Mouse (Mus musculus) heart, embryonic 11.5 days (tissue): ENCODE data around the gene Fcrla. TPM values are rescaled to one million over a fixed set of nuclear protein-coding genes. Genes with fewer than 3 reads are reported as not detected.
"Not testable (repeated sequence)": the region's sequence is repeated elsewhere in the genome, so short reads cannot be mapped to it uniquely, and the experiment has no call there.

Source experiments
- ATAC-seq: fragments of 200-750 bp; cut with Nextera tagmentation; replicated peaks from 2 replicates; pipeline ENCODE4 v1.8.0; 2017; ENCODE audit warnings: moderate library complexity; ENCODE audit not compliant: insufficient number of reproducible peaks, low FRiP score, low TSS enrichment
- H3K27ac ChIP-seq: fragments of 300-500 bp; sonication (generic); 2 replicates; pipeline ENCODE4 v1.5.1; 2014; ENCODE audit warnings: mild to moderate bottlenecking, low read depth, low read length
- H3K27me3 ChIP-seq: fragments of 300-500 bp; sonication (generic); 2 replicates; pipeline ENCODE4 v1.6.1; 2014; ENCODE audit warnings: mild to moderate bottlenecking, low read length, mixed read lengths; ENCODE audit not compliant: control insufficient read depth, insufficient read depth
- H3K36me3 ChIP-seq: fragments of 300-500 bp; sonication (generic); 2 replicates; pipeline ENCODE4 v1.6.1; 2014; ENCODE audit warnings: mild to moderate bottlenecking, low read length, moderate library complexity, mixed read lengths; ENCODE audit not compliant: control insufficient read depth, insufficient read depth
- H3K4me1 ChIP-seq: fragments of 300-500 bp; sonication (generic); 2 replicates; pipeline ENCODE4 v1.6.1; 2014; ENCODE audit warnings: low read length; ENCODE audit not compliant: control insufficient read depth, insufficient read depth
- H3K4me2 ChIP-seq: fragments of 300-500 bp; sonication (generic); 2 replicates; pipeline ENCODE4 v1.6.1; 2014; ENCODE audit warnings: mild to moderate bottlenecking, moderate library complexity
- H3K4me3 ChIP-seq: fragments of 300-500 bp; sonication (generic); 2 replicates; pipeline ENCODE4 v1.5.1; 2014; ENCODE audit warnings: low read depth, low read length
- H3K9ac ChIP-seq: fragments of 300-500 bp; sonication (generic); 2 replicates; pipeline ENCODE4 v1.6.1; 2014; ENCODE audit warnings: mild to moderate bottlenecking, low read depth, low read length, moderate library complexity
- H3K9me3 ChIP-seq: fragments of 300-500 bp; sonication (generic); replicated peaks from 2 replicates; pipeline ENCODE4 v1.6.1; 2016; ENCODE audit warnings: low read length; ENCODE audit not compliant: control insufficient read depth
- WGBS: fragments of 180-500 bp; shearing (Covaris S2); extraction: QIAGEN DNeasy Blood & Tissue Kit; methylation state at CpG from one replicate; pipeline ENCODE4 v1.1.7; 2014; ENCODE audit not compliant: insufficient replicate concordance; 5-methylcytosine and 5-hydroxymethylcytosine counted together
- polyA plus RNA-seq: library from polyadenylated mRNA; unstranded; fragments of >200 nt; fragmentation: Nextera tagmentation; extraction: Ambion mirVana; gene quantifications from 2 replicates; pipeline ENCODE4 v1.2.1, GENCODE M21; 2014

Gene Fcrla
- polyA plus RNA-seq, 1 experiment from 2014 or later, result 0.36 TPM

DNA sequence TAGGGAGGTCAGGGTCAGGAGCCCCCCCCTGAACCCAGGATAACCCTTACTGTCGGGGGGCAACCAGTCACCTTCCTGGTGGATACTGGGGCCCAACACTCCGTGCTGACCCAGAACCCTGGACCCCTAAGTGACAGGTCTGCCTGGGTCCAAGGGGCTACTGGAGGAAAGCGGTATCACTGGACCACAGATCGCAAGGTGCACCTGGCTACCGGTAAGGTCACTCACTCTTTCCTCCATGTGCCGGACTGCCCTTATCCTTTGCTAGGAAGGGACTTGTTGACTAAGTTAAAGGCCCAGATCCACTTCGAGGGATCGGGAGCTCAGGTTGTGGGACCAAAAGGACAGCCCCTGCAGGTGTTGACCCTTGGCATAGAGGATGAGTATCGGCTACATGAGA is 16.8 kb upstream of the Fcrla start:
- not testable (repeated sequence) for H3K4me1 ChIP-seq, ATAC-seq
- 90% methylated on average over 9 of the region's 9 CpGs for WGBS

GRCm38 (mm10) chr1:170939255-170939654 is 11.9 kb upstream of the Fcrla start:
- H3K4me1 ChIP-seq, result no peaks in the 10 kb centered on the region
- no peak overlapping the region for H3K4me2 ChIP-seq
- H3K4me3 ChIP-seq, result no peak overlapping the region
- 83% methylated on average over 12 of the region's 12 CpGs for WGBS
- no peaks in the 10 kb centered on the region for H3K27me3 ChIP-seq
- no peaks in the 10 kb centered on the region for H3K36me3 ChIP-seq
- ATAC-seq, result no peak
- no peak overlapping the region for H3K27ac ChIP-seq
- H3K9ac ChIP-seq, result no peak overlapping the region
- peaks cover 3% of the 10 kb centered on the region; the same call in 1 of the 2 replicates for H3K9me3 ChIP-seq

More for the DNA sequence above, 16.8 kb upstream of the Fcrla start:
- not testable (repeated sequence) for H3K4me2 ChIP-seq, H3K9me3 ChIP-seq, H3K36me3 ChIP-seq, H3K27ac ChIP-seq, H3K4me3 ChIP-seq, H3K9ac ChIP-seq, H3K27me3 ChIP-seq

- Histone ChIP-seq H3K4me2 (no peak overlapping the region), H3K27me3 (no peaks in the 10 kb centered on the region), H3K4me1 (no peaks in the 10 kb centered on the region), H3K9ac (no peak overlapping the region), H3K27ac (no peak overlapping the region), H3K36me3 (no peaks in the 10 kb centered on the region), H3K4me3 (no peak overlapping the region), H3K9me3 (no peaks in the 10 kb centered on the region)
- no peak for ATAC-seq
- 59% methylated on average over 2 of the region's 2 CpGs for WGBS
Measured at GRCm38 (mm10) chr1:170934383-170934782, 7.0 kb upstream of the Fcrla start.

DNA sequence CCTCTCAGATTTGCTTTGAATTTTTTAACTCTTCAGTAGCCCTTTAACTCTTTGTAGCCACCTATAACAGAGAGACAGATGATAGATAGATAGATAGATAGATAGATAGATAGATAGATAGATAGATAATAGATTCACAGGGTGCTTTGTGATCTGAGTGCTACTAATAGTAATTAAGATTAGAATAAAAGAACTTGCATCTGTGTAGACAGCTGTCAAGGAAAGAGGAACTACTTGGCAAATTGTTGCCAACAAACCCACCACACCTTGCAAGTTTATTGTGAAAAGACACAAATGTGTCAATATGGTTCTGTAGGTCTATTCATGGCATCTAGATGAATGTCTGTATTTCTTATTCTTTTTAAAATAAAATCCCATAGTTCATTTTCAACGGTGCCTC is 6.6 kb upstream of the Fcrla start:
- no peak for ATAC-seq
- no peaks in the 10 kb centered on the region for H3K9me3 ChIP-seq
- H3K27ac ChIP-seq, result no peak overlapping the region
- no peak overlapping the region for H3K4me3 ChIP-seq
- no peak overlapping the region for H3K9ac ChIP-seq
- H3K36me3 ChIP-seq, result no peaks in the 10 kb centered on the region
- no peak overlapping the region for H3K4me2 ChIP-seq
- no peaks in the 10 kb centered on the region for H3K27me3 ChIP-seq
- H3K4me1 ChIP-seq, result no peaks in the 10 kb centered on the region
- 68% methylated on average over 1 of the region's 1 CpGs for WGBS

- no peak overlapping the region for H3K4me2 ChIP-seq
- ATAC-seq, result no peak
- H3K9ac ChIP-seq, result no peak overlapping the region
- 71% methylated on average over 6 of the region's 6 CpGs for WGBS
- H3K4me1 ChIP-seq, result no peaks in the 10 kb centered on the region
- no peaks in the 10 kb centered on the region for H3K36me3 ChIP-seq
- no peak overlapping the region for H3K27ac ChIP-seq
- H3K27me3 ChIP-seq, result no peaks in the 10 kb centered on the region
- no peak overlapping the region for H3K4me3 ChIP-seq
- H3K9me3 ChIP-seq, result no peaks in the 10 kb centered on the region
Measured at GRCm38 (mm10) chr1:170933386-170933920, 6.1 kb upstream of the Fcrla start.

GRCm38 (mm10) chr1:170932043-170932442 is 4.7 kb upstream of the Fcrla start:
- Histone ChIP-seq H3K4me2 (no peak overlapping the region), H3K27me3 (no peaks in the 10 kb centered on the region), H3K4me1 (no peaks in the 10 kb centered on the region), H3K9me3 (no peaks in the 10 kb centered on the region), H3K9ac (no peak overlapping the region), H3K27ac (no peak overlapping the region), H3K4me3 (no peak overlapping the region), H3K36me3 (no peaks in the 10 kb centered on the region)
- WGBS, result 76% methylated on average over 3 of the region's 3 CpGs
- no peak for ATAC-seq

- H3K27ac ChIP-seq, result no peak overlapping the region
- H3K4me2 ChIP-seq, result no peak overlapping the region
- H3K4me1 ChIP-seq, result no peaks in the 10 kb centered on the region
- H3K36me3 ChIP-seq, result no peaks in the 10 kb centered on the region
- no peak for ATAC-seq
- no peaks in the 10 kb centered on the region for H3K9me3 ChIP-seq
- H3K9ac ChIP-seq, result no peak overlapping the region
- WGBS, result 82% methylated on average over 4 of the region's 4 CpGs
- H3K4me3 ChIP-seq, result no peak overlapping the region
- H3K27me3 ChIP-seq, result no peaks in the 10 kb centered on the region
Measured at GRCm38 (mm10) chr1:170929245-170929644, 1.9 kb upstream of the Fcrla start.

DNA sequence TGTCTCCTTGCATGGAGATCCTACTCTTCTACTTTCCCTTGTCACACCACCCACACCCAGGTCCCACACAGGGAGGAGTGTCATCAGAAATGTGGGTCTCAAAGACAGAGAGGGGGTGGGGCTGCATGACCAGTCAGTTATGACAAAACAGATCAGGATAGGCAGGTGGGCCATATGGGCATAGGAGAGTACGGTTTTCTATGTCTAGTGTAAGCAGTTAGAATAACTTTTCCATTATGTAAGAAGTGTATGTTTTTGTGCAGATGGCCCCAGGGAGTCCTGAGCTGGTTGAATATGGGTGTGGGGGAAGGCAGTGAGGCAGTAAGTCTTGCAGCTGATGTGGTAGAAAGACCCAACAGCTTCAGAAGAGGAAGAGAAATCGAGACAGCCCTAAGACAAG is 1.1 kb upstream of the Fcrla start:
- no peaks in the 10 kb centered on the region for H3K9me3 ChIP-seq
- WGBS, result 65% methylated on average over 2 of the region's 2 CpGs
- ATAC-seq, result no peak

DNA sequence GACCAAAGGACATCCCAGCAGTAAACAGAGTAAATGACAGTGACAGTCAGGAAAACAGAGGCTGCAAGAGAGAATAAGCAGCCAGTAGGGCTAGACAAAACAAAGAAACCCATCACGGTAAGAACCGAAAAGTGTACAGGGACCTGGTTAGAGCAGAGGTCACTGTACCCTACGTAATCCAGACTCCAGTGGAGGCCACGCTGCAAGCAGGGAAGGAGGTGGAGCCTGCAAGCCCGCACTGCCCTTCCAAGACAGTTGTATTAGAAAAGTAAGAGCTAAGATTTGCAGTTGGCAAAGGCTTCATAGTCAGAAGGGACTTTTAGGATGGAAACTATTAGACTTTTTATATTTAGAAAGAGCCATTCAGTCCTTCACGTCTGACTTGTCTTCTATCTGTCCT is 442 bp downstream of the Fcrla start:
- Histone ChIP-seq H3K4me2 (no peak overlapping the region), H3K27me3 (no peaks in the 10 kb centered on the region), H3K9ac (no peak overlapping the region), H3K27ac (no peak overlapping the region), H3K4me3 (no peak overlapping the region), H3K36me3 (no peaks in the 10 kb centered on the region), H3K9me3 (no peaks in the 10 kb centered on the region), H3K4me1 (no peaks in the 10 kb centered on the region)
- WGBS, result 60% methylated on average over 6 of the region's 6 CpGs
- no peak for ATAC-seq

More for the DNA sequence above, 1.1 kb upstream of the Fcrla start:
- H3K27me3 ChIP-seq, result no peaks in the 10 kb centered on the region
- no peak overlapping the region for H3K4me2 ChIP-seq
- H3K9ac ChIP-seq, result no peak overlapping the region
- no peak overlapping the region for H3K4me3 ChIP-seq
- no peaks in the 10 kb centered on the region for H3K4me1 ChIP-seq
- no peak overlapping the region for H3K27ac ChIP-seq
- no peaks in the 10 kb centered on the region for H3K36me3 ChIP-seq
